Mouse (Mus musculus): ENCODE measurements around the gene Smarca5.

DNA sequence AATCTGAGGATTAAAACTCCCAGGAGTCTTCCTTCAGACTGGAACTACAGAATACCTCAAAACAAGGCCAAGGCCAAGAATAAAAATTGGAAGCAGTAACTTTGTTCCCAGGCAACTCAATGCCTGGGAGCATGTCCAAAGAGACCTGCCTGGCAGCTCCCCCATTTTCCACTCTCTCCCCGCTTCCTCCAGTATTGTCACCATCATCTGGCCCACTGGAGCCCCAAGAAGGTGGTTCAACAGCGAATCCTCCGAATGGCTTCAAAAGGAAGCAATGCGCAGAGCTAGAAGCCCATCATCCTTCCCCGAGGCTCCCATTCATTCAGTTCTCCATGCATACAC lies 1.3 kb downstream of the Smarca5 start:
- TF ChIP-seq CTCF (IDR thresholded peaks at IDR 0.05; ENCODE audit: low read depth, low read length) (no peak), GATA1 (IDR thresholded peaks at IDR 0.05; ENCODE audit: borderline replicate concordance, low read length) (no peak), GATA2 (IDR thresholded peaks at IDR 0.05; ENCODE audit: borderline replicate concordance, low read depth, low read length) (no peak), TAL1 (conservative IDR thresholded peaks at IDR 0.05; ENCODE audit: low read depth, low read length) (no peak)
